Mouse (Mus musculus) cerebellum, adult 2 months (tissue): ENCODE measurements around the gene Paqr7.

Experiments used
- CTCF ChIP-seq: fragments of 200-500 bp; IDR thresholded peaks from 2 replicates; pipeline ENCODE4 v1.5.1; 2011; ENCODE audit warnings: low read depth, mild to moderate bottlenecking, control low read depth, low read length, moderate library complexity, borderline replicate concordance; ENCODE audit not compliant: insufficient read depth
- POLR2A ChIP-seq: fragments of 200-500 bp; IDR thresholded peaks from 2 replicates; pipeline ENCODE4 v1.6.1; 2011; ENCODE audit warnings: low read length, control low read depth, borderline replicate concordance; ENCODE audit not compliant: insufficient read depth

- TF ChIP-seq CTCF (no peak; the same call in 1 of the 2 replicates), POLR2A (no peak)
Observed at GRCm38 (mm10) chr4:134485151-134485900, 11.2 kb upstream of the Paqr7 start.
